Mouse (Mus musculus): ENCODE data around the gene Ksr1. TPM values are rescaled to one million over a fixed set of nuclear protein-coding genes. Genes with fewer than 3 reads are reported as not detected.

The Ksr1 gene
- total RNA-seq, 2 experiments from 2014 or later = 51.2 to 51.6 TPM

- intact Hi-C loops (cut with DNase I) = no loop called here
- DNase-seq (ENCODE audit: extremely low spot score in 1 of 2, low spot score in 2 of 2) = no peak
Measured at GRCm38 (mm10) chr11:78982513-78983291, 163.5 kb downstream of the Ksr1 start.

DNA sequence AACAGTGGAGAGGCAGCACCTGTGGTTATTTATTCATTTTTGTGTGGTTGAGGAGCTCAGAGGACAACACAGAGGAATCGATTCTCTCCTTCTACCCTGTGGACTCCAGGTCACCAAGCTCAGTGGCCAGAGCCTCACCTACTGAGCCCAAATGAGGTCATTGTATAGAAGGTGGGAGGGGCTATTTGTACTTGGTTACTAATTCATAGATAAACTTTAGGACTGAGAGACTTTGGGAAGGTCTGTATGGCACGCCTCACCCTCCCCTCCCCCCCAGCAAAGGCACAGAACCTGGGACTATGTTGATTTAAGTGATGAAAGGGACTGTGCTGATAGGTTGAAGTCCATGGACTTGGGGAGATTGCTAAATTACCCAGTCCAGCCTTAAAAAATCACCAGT is 164.2 kb downstream of the Ksr1 start:
- intact Hi-C loops (cut with DNase I) = no loop called here
- DNase-seq (ENCODE audit: extremely low spot score in 1 of 2, low spot score in 2 of 2) = no peak

- intact Hi-C loops (cut with DNase I) = no loop called here
Measured at GRCm38 (mm10) chr11:78980083-78980634, 166.0 kb downstream of the Ksr1 start.

GRCm38 (mm10) chr11:78978176-78979019 is 167.8 kb downstream of the Ksr1 start:
- DNase-seq (ENCODE audit: extremely low spot score in 1 of 2, low spot score in 2 of 2) = no peak
- intact Hi-C loops (cut with DNase I) = no loop called here

More at GRCm38 (mm10) chr11:78980083-78980634, 166.0 kb downstream of the Ksr1 start:
- DNase-seq (ENCODE audit: extremely low spot score in 1 of 2, low spot score in 2 of 2) = no peak

- DNase-seq (ENCODE audit: extremely low spot score in 1 of 2, low spot score in 2 of 2) = no peak
- intact Hi-C loops (cut with DNase I) = no loop called here
Measured at GRCm38 (mm10) chr11:78976731-78977510, 169.3 kb downstream of the Ksr1 start.

- no peak for DNase-seq (ENCODE audit: extremely low spot score in 1 of 2, low spot score in 2 of 2)
- intact Hi-C loops (cut with DNase I) = no loop called here
Measured at GRCm38 (mm10) chr11:78973381-78974150, 172.6 kb downstream of the Ksr1 start.

DNA sequence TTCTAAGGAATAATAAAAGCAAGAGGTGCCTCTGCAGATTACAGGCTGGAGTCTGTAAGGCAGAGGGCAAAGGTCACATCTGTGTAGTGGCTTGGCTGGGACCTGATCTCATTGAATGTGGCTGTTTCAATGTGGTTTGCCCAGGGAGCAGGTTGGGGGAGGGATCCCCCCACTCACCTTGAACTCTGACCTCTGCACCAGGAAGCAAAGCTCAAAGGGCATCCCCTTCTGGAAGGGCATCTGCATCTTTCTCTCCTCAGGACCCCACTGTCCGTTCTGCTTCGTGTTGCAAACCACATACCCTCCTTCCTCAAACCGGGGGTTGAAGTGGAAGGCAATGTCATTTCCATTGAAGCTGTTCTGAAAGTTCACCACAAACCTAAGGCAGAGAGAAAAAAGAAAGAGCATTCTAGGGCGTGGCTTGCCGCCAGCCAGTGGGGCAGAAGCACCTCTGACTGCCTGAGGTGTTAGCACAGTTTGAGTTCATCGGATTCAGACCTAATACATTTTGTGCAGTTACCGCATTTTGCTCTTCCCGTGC is 173.3 kb downstream of the Ksr1 start:
- DNase-seq (ENCODE audit: extremely low spot score in 1 of 2, low spot score in 2 of 2) = no peak
- intact Hi-C loops (cut with DNase I) = no loop called here

DNA sequence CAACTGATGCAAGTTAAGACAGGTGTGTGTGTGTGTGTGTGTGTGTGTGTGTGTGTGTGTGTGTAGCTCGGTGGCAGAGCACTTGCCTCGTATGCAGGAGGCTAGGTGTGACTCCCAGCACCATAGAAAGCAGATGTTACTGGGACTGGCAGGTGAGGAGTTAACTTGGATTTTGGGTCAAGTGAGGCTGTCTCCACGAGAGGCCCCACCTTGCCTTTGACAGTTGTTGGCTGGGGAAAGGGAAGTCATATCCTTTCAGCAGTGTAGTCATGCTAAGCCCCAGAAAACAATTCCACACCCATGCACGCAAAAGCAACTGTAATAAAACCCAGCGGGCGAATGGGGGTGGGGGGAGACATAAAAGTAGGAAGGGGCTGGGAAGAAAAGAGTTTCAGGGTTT is 173.9 kb downstream of the Ksr1 start:
- intact Hi-C loops (cut with DNase I) = no loop called here
- DNase-seq (ENCODE audit: extremely low spot score in 1 of 2, low spot score in 2 of 2) = no peak

DNA sequence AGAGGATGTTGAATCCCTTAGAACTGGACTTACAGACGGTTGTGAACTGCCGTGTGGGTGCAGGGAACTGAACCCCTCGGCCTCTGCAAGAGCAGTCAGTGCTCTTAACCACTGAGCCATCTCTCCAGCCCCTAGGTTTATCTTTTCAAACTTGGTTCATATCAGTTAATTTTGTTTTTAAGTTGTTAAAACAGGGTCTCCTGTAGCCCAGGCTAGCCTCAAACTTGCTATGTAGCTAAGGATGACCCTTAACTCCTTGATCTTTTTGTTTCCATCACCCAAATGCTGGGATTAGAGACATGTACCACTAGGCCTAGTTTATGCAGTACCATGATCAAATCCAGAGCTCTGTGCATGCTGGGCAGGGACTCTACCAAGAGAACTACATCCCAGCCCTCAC is 174.5 kb downstream of the Ksr1 start:
- intact Hi-C loops (cut with DNase I) = no loop called here
- no peak for DNase-seq (ENCODE audit: extremely low spot score in 1 of 2, low spot score in 2 of 2)

- DNase-seq (ENCODE audit: extremely low spot score in 1 of 2, low spot score in 2 of 2) = no peak
- intact Hi-C loops (cut with DNase I) = no loop called here
Measured at GRCm38 (mm10) chr11:78971096-78971495, 175.1 kb downstream of the Ksr1 start.

GRCm38 (mm10) chr11:78968121-78968520 is 178.1 kb downstream of the Ksr1 start:
- intact Hi-C loops (cut with DNase I) = loop anchor here (5.0 kb wide), 2 partner anchors 244 to 324 kb away; no protein-coding TSS in a partner anchor
- DNase-seq (ENCODE audit: extremely low spot score in 1 of 2, low spot score in 2 of 2) = no peak

- DNase-seq (ENCODE audit: extremely low spot score in 1 of 2, low spot score in 2 of 2) = peak in 1 of 2 experiments; percentile 58
- intact Hi-C loops (cut with DNase I) = loop anchor here (5.0 kb wide), 2 partner anchors 245 to 325 kb away; no protein-coding TSS in a partner anchor
Measured at GRCm38 (mm10) chr11:78967371-78967770, 178.8 kb downstream of the Ksr1 start.

Other genes starting within 250 kb of the Ksr1 start
- gene Nos2, start 225.6 kb downstream of the Ksr1 start, total RNA-seq (2021) = 1 to 10 TPM; 1.3 to 2.4 TPM
- 1 to 10 TPM; 7.3 to 8.3 TPM for gene Lgals9, start 161.5 kb downstream of the Ksr1 start, total RNA-seq (2021)
- gene Wsb1, start 108.3 kb upstream of the Ksr1 start, total RNA-seq (2021) = 10 to 100 TPM; 89.6 to 95.4 TPM
- 1 to 10 TPM in 1 of 2 experiments, under 1 TPM in 1; 0.66 to 1.0 TPM for gene Gm9964, start 150.5 kb upstream of the Ksr1 start, total RNA-seq (2021)
- 100 to 1,000 TPM; 111 to 118 TPM for gene Nf1, start 193.3 kb upstream of the Ksr1 start, total RNA-seq (2021)